Mouse (Mus musculus) hindbrain, embryonic 11.5 days (tissue): ENCODE results near the gene Luc7l. TPM values are rescaled to one million over a fixed set of nuclear protein-coding genes. Genes with fewer than 3 reads are reported as not detected.

ENCODE experiments used
- ATAC-seq: fragments of 200-750 bp; cut with Nextera tagmentation; 2 replicates; pipeline ENCODE4 v1.8.0; 2017; ENCODE audit warnings: mild to moderate bottlenecking, moderate TSS enrichment, moderate library complexity; ENCODE audit not compliant: low FRiP score
- DNase-seq: peaks from one replicate; pipeline ENCODE4 v3.0.0-alpha.2; 2015; ENCODE audit warnings: low spot score
- H3K27ac ChIP-seq: fragments of 300-500 bp; sonication (generic); 2 replicates; pipeline ENCODE4 v1.5.1; 2014; ENCODE audit warnings: mild to moderate bottlenecking, low read depth, low read length
- H3K27me3 ChIP-seq: fragments of 300-500 bp; sonication (generic); 2 replicates; pipeline ENCODE4 v1.6.1; 2014; ENCODE audit warnings: mild to moderate bottlenecking, low read length, moderate library complexity, mixed read lengths; ENCODE audit not compliant: control insufficient read depth, insufficient read depth
- H3K36me3 ChIP-seq: fragments of 300-500 bp; sonication (generic); 2 replicates; pipeline ENCODE4 v1.6.1; 2014; ENCODE audit warnings: mild to moderate bottlenecking, low read length, moderate library complexity, mixed read lengths; ENCODE audit not compliant: control insufficient read depth, insufficient read depth
- H3K4me1 ChIP-seq: fragments of 300-500 bp; sonication (generic); replicated peaks from 2 replicates; pipeline ENCODE4 v1.6.1; 2014; ENCODE audit warnings: low read length, mixed read lengths; ENCODE audit not compliant: control insufficient read depth, insufficient read depth
- H3K4me2 ChIP-seq: fragments of 300-500 bp; sonication (generic); replicated peaks from 2 replicates; pipeline ENCODE4 v1.6.1; 2014; ENCODE audit warnings: mild to moderate bottlenecking, low read depth, low read length
- H3K4me3 ChIP-seq: fragments of 300-500 bp; sonication (generic); 2 replicates; pipeline ENCODE4 v1.5.1; 2014; ENCODE audit warnings: low read depth, low read length
- H3K9ac ChIP-seq: fragments of 300-500 bp; sonication (generic); 2 replicates; pipeline ENCODE4 v1.6.1; 2014; ENCODE audit warnings: low read depth, low read length
- H3K9me3 ChIP-seq: fragments of 300-500 bp; sonication (generic); 2 replicates; pipeline ENCODE4 v1.6.1; 2016; ENCODE audit warnings: low read length; ENCODE audit not compliant: control insufficient read depth
- WGBS: fragments of 180-500 bp; shearing (Covaris S2); extraction: QIAGEN DNeasy Blood & Tissue Kit; methylation state at CpG from one replicate; pipeline ENCODE4 v1.1.7; 2014; 5-methylcytosine and 5-hydroxymethylcytosine counted together
- polyA plus RNA-seq: library from polyadenylated mRNA; unstranded; fragments of >200 nt; fragmentation: Nextera tagmentation; extraction: Ambion mirVana; gene quantifications from 2 replicates; pipeline ENCODE4 v1.2.1, GENCODE M21; 2014

Luc7l gene
- polyA plus RNA-seq, 1 experiment from 2014 or later: 133 TPM

- Histone ChIP-seq H3K36me3 (no peaks in the 10 kb centered on the region), H3K4me2 (peak overlapping the region; percentile 77), H3K4me3 (peak overlapping the region; percentile 80), H3K9ac (peak overlapping the region; percentile 70), H3K9me3 (no peaks in the 10 kb centered on the region), H3K27ac (peak overlapping the region; percentile 65), H3K27me3 (no peaks in the 10 kb centered on the region), H3K4me1 (no peaks in the 10 kb centered on the region; the same call in 1 of the 2 replicates)
- under 1% methylated on average over 32 of the region's 32 CpGs for WGBS
- peak; percentile 85 for ATAC-seq
- DNase-seq: no peak
Measured at GRCm38 (mm10) chr17:26243471-26244100, 9.1 kb upstream of the Luc7l start.

GRCm38 (mm10) chr17:26244101-26244841 is 8.4 kb upstream of the Luc7l start, which contains the start of gene Fam234a:
Gene Fam234a (minus strand): TSS chr17:26244242.
- Histone ChIP-seq H3K9ac (peak within 1 kb of the TSS; percentile 70), H3K9me3 (no peaks in the 10 kb centered on the region), H3K4me2 (peak within 1 kb of the TSS; percentile 77), H3K4me1 (no peaks in the 10 kb centered on the region; the same call in 1 of the 2 replicates), H3K27me3 (no peaks in the 10 kb centered on the region), H3K36me3 (no peaks in the 10 kb centered on the region), H3K27ac (peak within 1 kb of the TSS; percentile 65), H3K4me3 (peak within 1 kb of the TSS; percentile 80)
- DNase-seq (peak; percentile 97), ATAC-seq (peak; percentile 97)
- 11% methylated on average over 26 of the region's 33 CpGs for WGBS

- H3K9me3 ChIP-seq: no peaks in the 10 kb centered on the region
- DNase-seq (no peak), ATAC-seq (no peak)
- H3K9ac ChIP-seq: 0 out of 2 replicates have a peak overlapping the region, but pooled peaks have one; percentile 24
- H3K4me3 ChIP-seq: peak overlapping the region; percentile 86; the same call in 1 of the 2 replicates
- H3K4me2 ChIP-seq: peak overlapping the region; percentile 63
- H3K36me3 ChIP-seq: peaks cover 2% of the 10 kb centered on the region; the same call in 1 of the 2 replicates
- H3K27ac ChIP-seq: no peak overlapping the region; the same call in 1 of the 2 replicates
- peaks cover 2% of the 10 kb centered on the region; the same call in 1 of the 2 replicates for H3K4me1 ChIP-seq
- WGBS: 60% methylated on average over 4 of the region's 4 CpGs
- no peaks in the 10 kb centered on the region for H3K27me3 ChIP-seq
Measured at GRCm38 (mm10) chr17:26251886-26252538, 684 bp upstream of the Luc7l start.

GRCm38 (mm10) chr17:26253399-26253798 is 703 bp downstream of the Luc7l start:
- Histone ChIP-seq H3K27me3 (no peaks in the 10 kb centered on the region), H3K4me2 (peak overlapping the region; percentile 63), H3K36me3 (peaks cover 2% of the 10 kb centered on the region; the same call in 1 of the 2 replicates), H3K4me3 (peak overlapping the region; percentile 86), H3K9me3 (no peaks in the 10 kb centered on the region), H3K27ac (peak overlapping the region; percentile 97), H3K9ac (peak overlapping the region; percentile 94), H3K4me1 (peaks cover 2% of the 10 kb centered on the region; the same call in 1 of the 2 replicates)
- WGBS: under 1% methylated on average over 24 of the region's 24 CpGs
- no peak for ATAC-seq
- no peak for DNase-seq

GRCm38 (mm10) chr17:26255313-26255712 is 2.6 kb downstream of the Luc7l start:
- Histone ChIP-seq H3K9me3 (no peaks in the 10 kb centered on the region), H3K36me3 (peaks cover 8% of the 10 kb centered on the region), H3K4me1 (peaks cover 2% of the 10 kb centered on the region; the same call in 1 of the 2 replicates), H3K4me2 (no peak overlapping the region), H3K4me3 (no peak overlapping the region), H3K27me3 (no peaks in the 10 kb centered on the region), H3K9ac (no peak overlapping the region), H3K27ac (no peak overlapping the region)
- WGBS: 95% methylated on average over 7 of the region's 7 CpGs
- DNase-seq (peak; percentile 20), ATAC-seq (no peak)

- Histone ChIP-seq H3K36me3 (peaks cover 6% of the 10 kb centered on the region), H3K9me3 (no peaks in the 10 kb centered on the region), H3K4me2 (no peak overlapping the region), H3K27ac (no peak overlapping the region), H3K27me3 (no peaks in the 10 kb centered on the region), H3K9ac (no peak overlapping the region), H3K4me1 (no peaks in the 10 kb centered on the region), H3K4me3 (no peak overlapping the region)
- ATAC-seq: no peak
- WGBS: 81% methylated on average over 4 of the region's 4 CpGs
- DNase-seq: no peak
Measured at GRCm38 (mm10) chr17:26261826-26262225, 9.1 kb downstream of the Luc7l start.

- no peak overlapping the region for H3K4me2 ChIP-seq
- peaks cover 6% of the 10 kb centered on the region for H3K36me3 ChIP-seq
- H3K27me3 ChIP-seq: no peaks in the 10 kb centered on the region
- no peak overlapping the region for H3K4me3 ChIP-seq
- no peak overlapping the region for H3K9ac ChIP-seq
- DNase-seq: no peak
- WGBS: 96% methylated on average over 3 of the region's 3 CpGs
- no peaks in the 10 kb centered on the region for H3K9me3 ChIP-seq
- no peak for ATAC-seq
- H3K4me1 ChIP-seq: no peaks in the 10 kb centered on the region
- H3K27ac ChIP-seq: no peak overlapping the region
Measured at GRCm38 (mm10) chr17:26262384-26262783, 9.7 kb downstream of the Luc7l start.

- H3K36me3 ChIP-seq: no peaks in the 10 kb centered on the region; the same call in 1 of the 2 replicates
- no peaks in the 10 kb centered on the region for H3K4me1 ChIP-seq
- H3K4me2 ChIP-seq: no peak overlapping the region
- H3K27ac ChIP-seq: no peak overlapping the region
- H3K9me3 ChIP-seq: no peaks in the 10 kb centered on the region
- no peak for ATAC-seq
- no peak overlapping the region for H3K9ac ChIP-seq
- no peaks in the 10 kb centered on the region for H3K27me3 ChIP-seq
- WGBS: 91% methylated on average over 1 of the region's 1 CpGs
- peak; percentile 24 for DNase-seq
- no peak overlapping the region for H3K4me3 ChIP-seq
Measured at GRCm38 (mm10) chr17:26268851-26269250, 16.2 kb downstream of the Luc7l start.
